Mouse (Mus musculus) G1E-ER4 (cell line): ENCODE results near the gene Bcl2l15. TPM values are rescaled to one million over a fixed set of nuclear protein-coding genes. Genes with fewer than 3 reads are reported as not detected.

Experiments
- GATA1 ChIP-seq: IDR thresholded peaks from one replicate; pipeline ENCODE4 v1.8.0; 2012; ENCODE audit warnings: low read length, inconsistent platforms
- polyA plus RNA-seq: library from polyadenylated mRNA; stranded (reverse); fragments of >175 nt; gene quantifications from 2 replicates; pipeline ENCODE4 v1.2.3, GENCODE M21; 2012

Bcl2l15 gene
- polyA plus RNA-seq, 1 experiment: not detected

GRCm38 (mm10) chr3:103858881-103859801 lies 26.7 kb downstream of the Bcl2l15 start, which contains the start of gene Ptpn22:
TSS of gene Ptpn22 (plus strand) at chr3:103859795.
- TF ChIP-seq GATA1: no peak

GRCm38 (mm10) chr3:103859851-103860391 lies 27.5 kb downstream of the Bcl2l15 start:
- no peak for TF ChIP-seq GATA1

- TF ChIP-seq GATA1: no peak
Measured at GRCm38 (mm10) chr3:103862721-103863220, 30.4 kb downstream of the Bcl2l15 start.

GRCm38 (mm10) chr3:103864200-103864599 lies 31.8 kb downstream of the Bcl2l15 start:
- TF ChIP-seq GATA1: no peak

- no peak for TF ChIP-seq GATA1
Measured at GRCm38 (mm10) chr3:103867424-103867971, 35.1 kb downstream of the Bcl2l15 start.

- no peak for TF ChIP-seq GATA1
Measured at GRCm38 (mm10) chr3:103868008-103868407, 35.6 kb downstream of the Bcl2l15 start.

GRCm38 (mm10) chr3:103872663-103873098 lies 40.3 kb downstream of the Bcl2l15 start:
- TF ChIP-seq GATA1: no peak

GRCm38 (mm10) chr3:103874329-103874728 lies 41.9 kb downstream of the Bcl2l15 start:
- TF ChIP-seq GATA1: no peak

- no peak for TF ChIP-seq GATA1
Measured at GRCm38 (mm10) chr3:103885946-103886345, 53.5 kb downstream of the Bcl2l15 start.

- TF ChIP-seq GATA1: no peak
Measured at GRCm38 (mm10) chr3:103887581-103887980, 55.2 kb downstream of the Bcl2l15 start.

- no peak for TF ChIP-seq GATA1
Measured at GRCm38 (mm10) chr3:103893374-103893773, 61.0 kb downstream of the Bcl2l15 start.

Other genes with a start within 250 kb of the Bcl2l15 start
- not detected in 2 replicates for gene Atg4a-ps, start 186.5 kb upstream of the Bcl2l15 start, polyA plus RNA-seq
- not detected in 2 replicates for gene Olfml3, start 94.6 kb upstream of the Bcl2l15 start, polyA plus RNA-seq
- gene Gm10964, start 93.2 kb upstream of the Bcl2l15 start, polyA plus RNA-seq: not detected in 2 replicates
- 40.3 and 42.2 TPM in 2 replicates for gene Hipk1, start 41.0 kb upstream of the Bcl2l15 start, polyA plus RNA-seq
- gene Dclre1b, start 23.2 kb upstream of the Bcl2l15 start, polyA plus RNA-seq: 4.4 and 7.7 TPM in 2 replicates
- gene Ap4b1, start 23.1 kb upstream of the Bcl2l15 start, polyA plus RNA-seq: 2.0 and 4.5 TPM in 2 replicates
- 0.12 TPM in 2 replicates for gene Gm43064, start 23.0 kb upstream of the Bcl2l15 start, polyA plus RNA-seq
- not detected in 2 replicates for gene Ptpn22, start 27.2 kb downstream of the Bcl2l15 start, polyA plus RNA-seq
- gene Rsbn1, start 81.5 kb downstream of the Bcl2l15 start, polyA plus RNA-seq: 14.0 and 18.6 TPM in 2 replicates
- gene Phtf1, start 135.5 kb downstream of the Bcl2l15 start, polyA plus RNA-seq: 15.1 and 20.0 TPM in 2 replicates